Mouse (Mus musculus) adrenal gland, postnatal 4 days (tissue): Measurements from ENCODE around the gene Pkdrej. TPM values are rescaled to one million over a fixed set of nuclear protein-coding genes. Genes with fewer than 3 reads are reported as not detected.

ENCODE experiments used
- DNase-seq, 2 experiments: peaks; one replicate each; pipeline ENCODE4 v3.0.0; 2021 to 2022; ENCODE audit warnings: low spot score in 2 of 2, mixed read lengths in 2 of 2
- total RNA-seq, 2 experiments: library from RNA; stranded (reverse); gene quantifications; 2 replicates each; pipeline ENCODE4 v1.2.3; 2021

The Pkdrej gene
- total RNA-seq, 2 experiments from 2014 or later = 0.45 to 0.48 TPM

DNA sequence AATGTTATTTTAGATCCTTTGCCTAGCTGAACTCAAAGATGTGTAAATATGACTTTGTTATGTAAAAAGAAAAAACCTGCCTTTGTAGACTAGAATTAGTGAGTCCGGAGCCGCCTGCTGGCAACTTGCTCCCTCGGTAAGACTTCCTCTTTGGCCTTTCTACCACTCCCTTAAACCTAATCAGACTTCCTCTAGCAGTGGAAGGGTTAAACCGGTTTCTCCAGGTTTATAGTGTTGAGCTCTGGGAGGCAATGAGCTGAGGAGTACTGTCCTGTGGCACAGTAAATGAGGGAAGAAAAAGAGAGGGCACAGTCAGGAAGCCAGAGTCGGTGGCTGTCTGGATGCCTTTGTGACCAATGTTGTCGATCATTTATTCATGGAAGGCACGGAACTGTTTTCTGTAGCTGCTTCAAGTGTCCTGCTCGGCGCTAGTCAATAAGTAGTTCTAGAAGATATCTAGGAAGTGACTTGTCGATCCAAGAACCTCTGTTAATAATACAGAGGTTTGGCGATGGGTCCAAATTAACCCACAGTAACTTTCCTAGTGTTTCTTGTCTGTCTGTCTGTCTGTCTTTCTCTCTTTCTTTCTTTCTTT lies 49.3 kb downstream of the Pkdrej start:
- no peak for DNase-seq

DNA sequence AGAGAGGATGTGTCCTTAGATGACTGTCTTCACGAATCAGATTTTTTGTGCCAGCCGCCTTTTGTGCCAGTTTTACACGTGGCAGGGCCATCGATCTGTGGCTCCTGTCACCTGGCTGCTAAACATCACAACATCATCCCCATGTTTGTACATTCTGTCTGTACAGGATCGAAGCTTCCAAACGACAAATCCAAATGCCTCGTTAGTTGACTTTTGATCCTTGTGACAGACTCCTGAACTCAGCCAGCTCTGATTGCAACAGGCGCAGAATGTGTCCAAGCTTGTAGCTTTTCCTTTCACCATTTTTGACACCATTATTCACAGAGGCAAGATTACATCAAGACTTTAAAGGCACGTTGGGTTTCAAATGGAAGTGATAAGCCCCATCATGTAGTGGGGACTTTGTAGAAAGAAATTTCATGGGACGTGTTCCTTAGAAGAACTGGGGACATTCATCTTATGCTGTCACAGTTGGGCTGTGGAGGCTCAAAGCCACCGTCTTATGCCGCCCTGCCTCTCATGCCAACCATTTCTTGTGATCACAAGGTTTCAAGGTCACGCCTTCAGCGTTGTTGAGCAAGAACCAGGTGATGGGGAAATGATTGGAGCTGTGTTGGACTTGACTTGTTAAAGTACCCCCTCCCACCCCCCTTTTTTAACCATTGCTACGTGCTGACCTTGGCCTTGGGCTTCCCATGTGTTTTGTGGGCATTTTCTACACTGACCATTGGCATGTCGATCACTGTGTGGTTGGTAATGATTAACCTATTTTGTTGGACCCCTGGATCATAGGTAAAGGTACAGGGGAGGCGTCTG lies 50.0 kb downstream of the Pkdrej start:
- no peak for DNase-seq

DNA sequence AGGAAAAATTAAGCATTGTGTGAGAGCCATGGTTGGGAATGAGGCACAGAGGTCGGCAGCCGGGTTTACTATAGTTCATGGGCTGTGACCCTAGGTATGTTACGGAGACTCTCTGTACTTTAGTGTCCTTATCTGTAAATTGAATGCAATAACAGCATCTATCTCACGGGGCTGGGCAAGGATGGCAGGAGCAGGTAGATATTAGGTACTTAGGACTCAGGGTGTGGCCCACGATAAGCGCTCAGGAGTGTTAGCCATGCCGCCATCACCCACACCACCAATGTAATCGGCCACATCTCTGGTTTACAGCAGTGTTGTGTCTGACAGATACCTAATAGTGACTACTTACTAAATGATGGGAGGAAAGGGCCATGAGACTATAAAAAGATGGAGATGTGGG lies 52.5 kb downstream of the Pkdrej start:
- DNase-seq = no peak

DNA sequence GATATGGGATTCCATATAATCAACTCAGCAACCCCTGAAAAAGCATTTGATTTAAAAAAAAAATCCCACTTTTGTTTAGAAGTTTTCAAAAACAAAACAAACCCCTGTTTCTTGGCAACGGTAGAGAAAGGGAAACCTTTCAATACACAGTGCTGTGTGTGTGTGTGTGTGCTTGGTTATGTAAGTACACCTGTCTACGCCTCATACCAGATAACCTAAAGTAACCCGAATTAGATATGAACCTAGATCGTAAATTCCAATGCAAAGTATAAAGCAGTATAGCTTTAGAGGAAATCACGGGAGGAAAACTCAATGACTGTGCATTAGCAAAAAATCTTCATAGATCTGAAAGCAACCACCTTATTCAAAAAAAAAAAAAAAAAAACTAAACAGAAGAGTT lies 54.9 kb downstream of the Pkdrej start:
- no peak for DNase-seq

DNA sequence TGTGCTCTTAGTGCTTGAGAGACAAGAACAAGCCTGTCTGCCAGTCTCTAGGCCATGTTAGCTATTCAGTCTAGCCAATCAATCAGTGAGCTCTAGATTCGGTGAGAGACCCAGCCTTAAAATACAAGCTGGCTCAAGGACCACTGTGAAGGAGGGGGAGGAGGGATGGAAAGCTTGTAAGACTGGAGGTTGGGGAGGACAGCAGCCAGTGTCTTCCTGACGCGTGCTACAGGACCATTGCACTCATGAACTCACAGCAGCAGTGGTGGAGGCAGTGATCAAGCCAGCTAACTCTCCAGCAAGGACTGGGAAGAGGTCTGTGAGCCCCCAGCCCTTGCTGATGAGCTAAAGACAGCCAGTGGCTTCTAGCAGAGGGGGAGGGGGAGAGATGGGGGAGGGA lies 56.5 kb downstream of the Pkdrej start:
- no peak for DNase-seq

Other genes starting within 250 kb of the Pkdrej start
- gene Wnt7b, start 239.3 kb downstream of the Pkdrej start, total RNA-seq = 1 to 10 TPM in 1 of 2 experiments, under 1 TPM in 1; 0.40 to 1.8 TPM
- 10 to 100 TPM; 17.2 to 29.4 TPM for gene Ppara, start 86.8 kb downstream of the Pkdrej start, total RNA-seq
- gene Cdpf1, start 10.0 kb downstream of the Pkdrej start, total RNA-seq = 10 to 100 TPM; 22.3 TPM
- 10 to 100 TPM; 14.5 to 15.2 TPM for gene Ttc38, start 10.6 kb upstream of the Pkdrej start, total RNA-seq
- gene Gtse1, start 38.0 kb upstream of the Pkdrej start, total RNA-seq = 10 to 100 TPM in 1 of 2 experiments, 1 to 10 TPM in 1; 8.9 to 10.1 TPM
- 10 to 100 TPM; 50.2 to 51.1 TPM for gene Trmu, start 57.6 kb upstream of the Pkdrej start, total RNA-seq
- 10 to 100 TPM; 11.0 to 14.8 TPM for gene Celsr1, start 212.0 kb upstream of the Pkdrej start, total RNA-seq
- 10 to 100 TPM; 22.9 to 23.1 TPM for gene Gramd4, start 236.0 kb upstream of the Pkdrej start, total RNA-seq